Mouse (Mus musculus) liver, adult 2 months (tissue): Measurements from ENCODE around the gene Clba1.

Source experiments
- CTCF ChIP-seq: fragments of 200-500 bp; IDR thresholded peaks from 2 replicates; pipeline ENCODE4 v1.5.1; 2011; ENCODE audit warnings: low read depth, low read length, control low read depth
- POLR2A ChIP-seq: fragments of 200-500 bp; IDR thresholded peaks from 2 replicates; pipeline ENCODE4 v1.6.1; 2011; ENCODE audit warnings: low read length, control low read depth; ENCODE audit not compliant: insufficient read depth; ENCODE audit errors: extremely low read depth

GRCm38 (mm10) chr12:112800476-112800875 is 8.3 kb upstream of the Clba1 start:
- TF ChIP-seq CTCF, result peak; percentile 77
- TF ChIP-seq POLR2A, result no peak
